Mouse (Mus musculus) large intestine, adult 2 months (tissue): ENCODE results near the gene Pde11a. TPM values are rescaled to one million over a fixed set of nuclear protein-coding genes. Genes with fewer than 3 reads are reported as not detected.
A peak's percentile ranks its signal among the peaks of the same experiment; 100 is the strongest.

Source experiments
- DNase-seq: peaks from one replicate; pipeline ENCODE4 v3.0.0-alpha.2; 2012; ENCODE audit warnings: low read depth, low spot score
- WGBS: fragments of 180-500 bp; shearing (Covaris S2); methylation state at CpG from one replicate; pipeline ENCODE4 v1.1.7; 2018; 5-methylcytosine and 5-hydroxymethylcytosine counted together
- polyA plus RNA-seq: library from polyadenylated mRNA; depleted of rRNA; stranded (reverse); fragments of >200 nt; gene quantifications from 2 replicates; pipeline ENCODE4 v1.2.3, GENCODE M21; 2012; rRNA removed

The Pde11a gene
- polyA plus RNA-seq: 0.78 and 1.2 TPM in 2 replicates

GRCm38 (mm10) chr2:76338215-76339156, at the start of gene Pde11a:
Gene Pde11a (minus strand): TSS chr2:76338774.
- 16% methylated on average over 41 of the region's 41 CpGs for WGBS
- peak; percentile 22 for DNase-seq

GRCm38 (mm10) chr2:76386531-76386930, 48.0 kb upstream of the Pde11a start:
- DNase-seq: no peak

GRCm38 (mm10) chr2:76378646-76379045, 40.1 kb upstream of the Pde11a start:
- no peak for DNase-seq
- WGBS: 94% methylated on average over 19 of the region's 19 CpGs

GRCm38 (mm10) chr2:76374544-76375206, 36.1 kb upstream of the Pde11a start:
- no peak for DNase-seq

GRCm38 (mm10) chr2:76372244-76372643, 33.7 kb upstream of the Pde11a start:
- DNase-seq: no peak
- 75% methylated on average over 4 of the region's 4 CpGs for WGBS

More at GRCm38 (mm10) chr2:76374544-76375206, 36.1 kb upstream of the Pde11a start:
- 90% methylated on average over 6 of the region's 6 CpGs for WGBS

- 2% methylated on average over 7 of the region's 7 CpGs for WGBS
Measured at GRCm38 (mm10) chr2:76370656-76370922, 32.0 kb upstream of the Pde11a start.

GRCm38 (mm10) chr2:76369821-76370655, 31.5 kb upstream of the Pde11a start, which contains the start of gene Rbm45:
Gene Rbm45 (plus strand): TSS chr2:76369984.
- under 1% methylated on average over 61 of the region's 61 CpGs for WGBS
- DNase-seq: peak; percentile 76

More at GRCm38 (mm10) chr2:76370656-76370922, 32.0 kb upstream of the Pde11a start:
- no peak for DNase-seq

- WGBS: 54% methylated on average over 13 of the region's 13 CpGs
- no peak for DNase-seq
Measured at GRCm38 (mm10) chr2:76368861-76369660, 30.5 kb upstream of the Pde11a start.

- 4% methylated on average over 9 of the region's 9 CpGs for WGBS
- peak; percentile 94 for DNase-seq
Measured at GRCm38 (mm10) chr2:76367188-76367922, 28.8 kb upstream of the Pde11a start.

- no peak for DNase-seq
- WGBS: 77% methylated on average over 4 of the region's 4 CpGs
Measured at GRCm38 (mm10) chr2:76365811-76366210, 27.2 kb upstream of the Pde11a start.

- no peak for DNase-seq
- 61% methylated on average over 2 of the region's 2 CpGs for WGBS
Measured at GRCm38 (mm10) chr2:76362111-76362510, 23.5 kb upstream of the Pde11a start.

- no peak for DNase-seq
- WGBS: 84% methylated on average over 11 of the region's 11 CpGs
Measured at GRCm38 (mm10) chr2:76360226-76360625, 21.7 kb upstream of the Pde11a start, which contains the start of gene Cyct. Gene Cyct (minus strand): TSS chr2:76360450.

GRCm38 (mm10) chr2:76347839-76348238, 9.3 kb upstream of the Pde11a start:
- no peak for DNase-seq
- 76% methylated on average over 6 of the region's 6 CpGs for WGBS

- no peak for DNase-seq
- 89% methylated on average over 9 of the region's 9 CpGs for WGBS
Measured at GRCm38 (mm10) chr2:76342146-76342545, 3.6 kb upstream of the Pde11a start.

GRCm38 (mm10) chr2:76334596-76334995, 4.0 kb downstream of the Pde11a start:
- WGBS: 78% methylated on average over 5 of the region's 5 CpGs
- no peak for DNase-seq

- no peak for DNase-seq
- 54% methylated on average over 11 of the region's 11 CpGs for WGBS
Measured at GRCm38 (mm10) chr2:76332161-76332805, 6.3 kb downstream of the Pde11a start.

GRCm38 (mm10) chr2:76330081-76330480, 8.5 kb downstream of the Pde11a start:
- no peak for DNase-seq
- 90% methylated on average over 5 of the region's 5 CpGs for WGBS

GRCm38 (mm10) chr2:76326161-76326560, 12.4 kb downstream of the Pde11a start:
- 79% methylated on average over 3 of the region's 3 CpGs for WGBS
- DNase-seq: no peak
